Mouse (Mus musculus): ENCODE results near the gene Prss16. TPM values are rescaled to one million over a fixed set of nuclear protein-coding genes. Genes with fewer than 3 reads are reported as not detected.

Gene Prss16
- polyA plus RNA-seq, 1 experiment: 0.73 TPM

GRCm38 (mm10) chr13:21974726-21975473 lies 34.6 kb downstream of the Prss16 start:
- TF ChIP-seq GATA1 (IDR thresholded peaks at IDR 0.05; ENCODE audit: low read length): no peak

DNA sequence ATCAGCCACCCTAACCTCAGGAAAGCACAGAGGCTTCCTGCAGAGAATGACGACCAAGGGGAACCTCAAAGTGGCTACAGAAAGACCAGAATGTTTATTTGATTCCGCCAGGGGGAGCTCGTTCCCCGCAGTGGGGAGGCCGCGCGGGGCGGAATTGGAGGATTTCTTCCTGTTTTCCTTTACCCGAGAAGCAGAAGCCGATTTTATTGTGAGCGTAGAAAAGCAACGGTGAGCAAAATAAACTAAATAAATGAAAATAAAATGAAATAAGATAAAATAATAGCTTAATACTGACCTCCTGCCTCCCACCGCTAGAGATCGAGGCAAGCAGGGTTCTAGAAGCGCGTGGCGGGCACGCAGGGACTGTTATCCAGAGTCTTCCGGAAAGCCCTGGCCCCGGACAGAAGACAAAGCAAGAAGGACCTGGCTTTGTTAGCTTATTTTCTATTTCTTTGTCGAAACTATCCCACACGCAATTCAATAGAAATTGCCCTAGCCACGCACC lies 35.3 kb downstream of the Prss16 start:
- no peak for TF ChIP-seq GATA1 (IDR thresholded peaks at IDR 0.05; ENCODE audit: low read length)

DNA sequence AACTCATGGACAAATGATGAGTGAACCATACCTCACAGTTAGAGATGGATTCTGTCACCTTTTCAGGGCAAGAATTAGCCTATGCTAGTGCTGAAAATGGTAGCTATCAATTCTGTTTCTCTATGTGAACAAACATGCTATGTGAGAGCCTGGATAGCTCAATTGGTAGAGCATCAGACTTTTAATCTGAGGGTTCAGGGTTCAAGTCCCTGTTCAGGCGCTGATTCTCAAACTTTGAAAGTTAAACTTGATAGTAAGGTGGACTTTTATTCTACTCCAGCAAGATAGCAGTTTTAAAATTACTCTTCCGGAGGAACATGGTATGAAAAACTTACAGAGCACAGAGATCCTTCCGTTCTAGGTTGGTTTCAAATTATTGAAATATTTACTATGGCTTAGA lies 37.9 kb downstream of the Prss16 start:
- TF ChIP-seq GATA1 (IDR thresholded peaks at IDR 0.05; ENCODE audit: low read length): no peak

DNA sequence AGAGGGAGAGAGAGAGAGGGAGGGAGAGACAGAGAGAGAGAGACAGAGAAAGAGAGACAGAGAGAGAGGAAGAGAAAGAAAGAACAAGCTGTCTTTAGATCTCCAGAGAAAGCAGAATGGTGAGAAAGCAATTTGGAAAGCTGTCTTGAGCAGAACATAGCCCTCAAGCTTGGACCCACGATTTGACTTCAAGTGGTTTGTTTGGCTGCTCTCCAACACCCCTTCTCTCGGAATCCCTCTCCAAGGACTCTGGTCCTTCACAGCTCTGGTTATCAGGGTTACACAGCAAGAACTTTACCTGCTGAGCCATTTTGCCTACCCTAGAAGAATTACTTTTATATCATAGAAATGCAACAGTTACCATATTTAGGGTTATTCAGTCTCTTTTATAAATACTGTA lies 39.7 kb downstream of the Prss16 start:
- TF ChIP-seq GATA1 (IDR thresholded peaks at IDR 0.05; ENCODE audit: low read length): no peak

- TF ChIP-seq GATA1 (IDR thresholded peaks at IDR 0.05; ENCODE audit: low read length): no peak
Measured at GRCm38 (mm10) chr13:21969269-21969668, 40.3 kb downstream of the Prss16 start.

Other genes starting within 250 kb of the Prss16 start
- gene Hist1h1b, start 229.1 kb downstream of the Prss16 start, polyA plus RNA-seq (2012): 3.3 and 4.5 TPM in 2 replicates
- 36.7 and 37.8 TPM in 2 replicates for gene Hist1h3i, start 226.4 kb downstream of the Prss16 start, polyA plus RNA-seq (2012)
- gene Hist1h2an, start 222.5 kb downstream of the Prss16 start, polyA plus RNA-seq (2012): 16.6 and 26.9 TPM in 2 replicates
- 5.5 and 8.7 TPM in 2 replicates for gene Hist1h2bp, start 222.3 kb downstream of the Prss16 start, polyA plus RNA-seq (2012)
- gene Hist1h2bq, start 199.5 kb downstream of the Prss16 start, polyA plus RNA-seq (2012): 14.0 and 15.0 TPM in 2 replicates
- gene Hist1h2ao, start 199.3 kb downstream of the Prss16 start, polyA plus RNA-seq (2012): 4,601 and 5,007 TPM in 2 replicates
- 6.1 and 9.7 TPM in 2 replicates for gene Hist1h4m, start 198.0 kb downstream of the Prss16 start, polyA plus RNA-seq (2012)
- 16.6 and 26.1 TPM in 2 replicates for gene Hist1h4n, start 177.5 kb downstream of the Prss16 start, polyA plus RNA-seq (2012)
- 9,534 and 19,469 TPM in 2 replicates for gene Hist1h2ap, start 176.2 kb downstream of the Prss16 start, polyA plus RNA-seq (2012)
- 13.3 and 14.2 TPM in 2 replicates for gene Hist1h2br, start 176.0 kb downstream of the Prss16 start, polyA plus RNA-seq (2012)
- 0.03 and 0.06 TPM in 2 replicates for gene Zfp184, start 64.6 kb downstream of the Prss16 start, polyA plus RNA-seq (2012)
- gene Pom121l2, start 28.5 kb downstream of the Prss16 start, polyA plus RNA-seq (2012): not detected in 2 replicates
- 3,459 and 5,297 TPM in 2 replicates for gene Hist1h2ah, start 25.8 kb upstream of the Prss16 start, polyA plus RNA-seq (2012)
- gene Hist1h2bk, start 26.1 kb upstream of the Prss16 start, polyA plus RNA-seq (2012): 15.3 and 22.3 TPM in 2 replicates
- 14.0 and 14.4 TPM in 2 replicates for gene Hist1h4i, start 31.6 kb upstream of the Prss16 start, polyA plus RNA-seq (2012)
- gene Hist1h2ag, start 33.2 kb upstream of the Prss16 start, polyA plus RNA-seq (2012): 29.1 and 41.5 TPM in 2 replicates
- 16.2 and 22.5 TPM in 2 replicates for gene Hist1h2bj, start 33.5 kb upstream of the Prss16 start, polyA plus RNA-seq (2012)
- not detected in 2 replicates for gene Vmn1r188, start 74.7 kb upstream of the Prss16 start, polyA plus RNA-seq (2012)
- gene Vmn1r189, start 96.1 kb upstream of the Prss16 start, polyA plus RNA-seq (2012): not detected in 2 replicates
- gene Vmn1r191, start 174.2 kb upstream of the Prss16 start, polyA plus RNA-seq (2012): not detected in 2 replicates
- gene Vmn1r192, start 181.4 kb upstream of the Prss16 start, polyA plus RNA-seq (2012): not detected in 2 replicates
- gene Vmn1r193, start 213.4 kb upstream of the Prss16 start, polyA plus RNA-seq (2012): not detected in 2 replicates
- gene Vmn1r194, start 234.5 kb upstream of the Prss16 start, polyA plus RNA-seq (2012): not detected in 2 replicates

All from G1E-ER4 (cell line).